Mouse (Mus musculus) lung, postnatal 0 days (tissue): ENCODE measurements at regions not wholly inside any gene's neighbourhood (a gene's known extent, or its start where the extent isn't known, plus 50 kb on each side); places are given as distances from the start of the nearest gene placed in this dataset.

Experiments
- ATAC-seq: fragments of 200-750 bp; cut with Nextera tagmentation; 2 replicates; pipeline ENCODE4 v1.8.0; 2017; ENCODE audit warnings: moderate library complexity
- DNase-seq: peaks from one replicate; pipeline ENCODE4 v3.0.0-alpha.2; 2016; ENCODE audit warnings: low spot score
- H3K27ac ChIP-seq: fragments of 300-500 bp; sonication (generic); 2 replicates; pipeline ENCODE4 v1.5.1; 2014; ENCODE audit warnings: antibody characterized with exemption, mild to moderate bottlenecking, low read length, mixed read lengths
- H3K27me3 ChIP-seq: fragments of 300-500 bp; sonication (generic); replicated peaks from 2 replicates; pipeline ENCODE4 v1.6.1; 2014; ENCODE audit warnings: low read length, mixed read lengths; ENCODE audit not compliant: insufficient read depth
- H3K36me3 ChIP-seq: fragments of 300-500 bp; sonication (generic); 2 replicates; pipeline ENCODE4 v1.6.1; 2014; ENCODE audit warnings: low read length, mixed read lengths; ENCODE audit not compliant: insufficient read depth
- H3K4me1 ChIP-seq: fragments of 300-500 bp; sonication (generic); 2 replicates; pipeline ENCODE4 v1.6.1; 2014; ENCODE audit warnings: antibody characterized with exemption, low read depth, low read length, mixed read lengths; ENCODE audit not compliant: insufficient read depth
- H3K4me2 ChIP-seq: fragments of 300-500 bp; sonication (generic); replicated peaks from 2 replicates; pipeline ENCODE4 v1.6.1; 2014; ENCODE audit warnings: low read depth, mild to moderate bottlenecking, low read length, moderate library complexity, mixed read lengths
- H3K4me3 ChIP-seq: fragments of 300-500 bp; sonication (generic); 2 replicates; pipeline ENCODE4 v1.5.1; 2014; ENCODE audit warnings: low read depth, low read length
- H3K9ac ChIP-seq: fragments of 300-500 bp; sonication (generic); replicated peaks from 2 replicates; pipeline ENCODE4 v1.6.1; 2014; ENCODE audit warnings: low read depth, mild to moderate bottlenecking
- H3K9me3 ChIP-seq: fragments of 300-500 bp; sonication (generic); 2 replicates; pipeline ENCODE4 v1.6.1; 2016; ENCODE audit warnings: low read length, mixed read lengths
- CTCF ChIP-seq: IDR thresholded peaks from 2 replicates; pipeline ENCODE4 v1.5.1; 2016; ENCODE audit warnings: antibody characterized with exemption, mild to moderate bottlenecking
- EP300 ChIP-seq: IDR thresholded peaks from 2 replicates; pipeline ENCODE4 v1.6.1; 2016; ENCODE audit warnings: antibody characterized with exemption, mild to moderate bottlenecking, control low read depth
- WGBS: fragments of 180-500 bp; shearing (Covaris S2); extraction: QIAGEN DNeasy Blood & Tissue Kit; methylation state at CpG from one replicate; pipeline ENCODE4 v1.1.7; 2014; 5-methylcytosine and 5-hydroxymethylcytosine counted together

DNA sequence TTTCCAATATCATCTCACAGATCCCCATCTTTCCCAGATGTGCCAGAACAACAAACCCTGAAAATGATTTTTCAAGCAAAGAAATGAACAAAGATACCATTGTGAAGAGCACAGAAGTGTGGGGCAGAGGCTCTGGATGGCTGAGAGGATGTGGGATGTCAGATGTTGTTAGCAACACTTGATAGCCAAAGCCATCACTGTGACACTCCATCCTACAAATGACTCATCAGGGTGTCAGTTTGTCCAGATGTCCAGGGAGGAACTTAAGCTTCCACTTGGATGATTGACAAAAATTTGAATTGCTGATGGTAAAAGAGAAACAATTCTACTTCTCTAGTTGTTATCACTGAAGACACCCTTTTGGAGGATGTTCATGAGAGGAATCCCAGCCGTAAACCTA, 155.8 kb upstream of the Rad23b start:
- H3K4me2 ChIP-seq = no peak overlapping the region
- DNase-seq (no peak), ATAC-seq (no peak)
- H3K36me3 ChIP-seq = no peaks in the 10 kb centered on the region
- H3K27ac ChIP-seq = no peak overlapping the region
- WGBS = 69% methylated on average over 1 of the region's 1 CpGs
- no peaks in the 10 kb centered on the region for H3K27me3 ChIP-seq
- no peaks in the 10 kb centered on the region for H3K9me3 ChIP-seq
- H3K4me3 ChIP-seq = no peak overlapping the region
- H3K4me1 ChIP-seq = no peaks in the 10 kb centered on the region
- TF ChIP-seq EP300 (no peak), CTCF (no peak)
- no peak overlapping the region for H3K9ac ChIP-seq

DNA sequence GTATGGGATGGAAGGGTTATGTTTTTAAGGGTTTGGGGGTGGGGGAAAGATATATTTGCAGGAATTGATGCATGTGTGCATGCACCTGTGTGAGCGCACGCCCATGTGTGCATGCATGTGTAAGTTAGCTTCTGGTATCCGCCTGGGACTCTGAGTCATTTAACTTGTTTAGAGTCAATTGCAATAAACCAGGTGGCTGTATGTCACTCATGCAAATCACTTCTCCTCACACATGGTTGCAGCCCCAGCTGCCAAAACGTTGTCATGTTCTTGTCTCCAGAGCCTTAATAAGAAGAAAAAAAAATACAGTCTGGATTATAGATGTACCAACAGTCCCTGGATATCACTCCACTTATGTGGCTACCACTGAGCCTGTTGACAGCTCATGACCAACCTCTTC, 155.3 kb upstream of the Rad23b start:
- Histone ChIP-seq H3K27ac (no peak overlapping the region), H3K4me1 (no peaks in the 10 kb centered on the region), H3K27me3 (no peaks in the 10 kb centered on the region), H3K9ac (no peak overlapping the region), H3K4me3 (no peak overlapping the region), H3K9me3 (no peaks in the 10 kb centered on the region), H3K4me2 (no peak overlapping the region), H3K36me3 (no peaks in the 10 kb centered on the region)
- TF ChIP-seq EP300 = no peak
- TF ChIP-seq CTCF = no peak
- DNase-seq (no peak), ATAC-seq (no peak)
- 81% methylated on average over 4 of the region's 4 CpGs for WGBS

DNA sequence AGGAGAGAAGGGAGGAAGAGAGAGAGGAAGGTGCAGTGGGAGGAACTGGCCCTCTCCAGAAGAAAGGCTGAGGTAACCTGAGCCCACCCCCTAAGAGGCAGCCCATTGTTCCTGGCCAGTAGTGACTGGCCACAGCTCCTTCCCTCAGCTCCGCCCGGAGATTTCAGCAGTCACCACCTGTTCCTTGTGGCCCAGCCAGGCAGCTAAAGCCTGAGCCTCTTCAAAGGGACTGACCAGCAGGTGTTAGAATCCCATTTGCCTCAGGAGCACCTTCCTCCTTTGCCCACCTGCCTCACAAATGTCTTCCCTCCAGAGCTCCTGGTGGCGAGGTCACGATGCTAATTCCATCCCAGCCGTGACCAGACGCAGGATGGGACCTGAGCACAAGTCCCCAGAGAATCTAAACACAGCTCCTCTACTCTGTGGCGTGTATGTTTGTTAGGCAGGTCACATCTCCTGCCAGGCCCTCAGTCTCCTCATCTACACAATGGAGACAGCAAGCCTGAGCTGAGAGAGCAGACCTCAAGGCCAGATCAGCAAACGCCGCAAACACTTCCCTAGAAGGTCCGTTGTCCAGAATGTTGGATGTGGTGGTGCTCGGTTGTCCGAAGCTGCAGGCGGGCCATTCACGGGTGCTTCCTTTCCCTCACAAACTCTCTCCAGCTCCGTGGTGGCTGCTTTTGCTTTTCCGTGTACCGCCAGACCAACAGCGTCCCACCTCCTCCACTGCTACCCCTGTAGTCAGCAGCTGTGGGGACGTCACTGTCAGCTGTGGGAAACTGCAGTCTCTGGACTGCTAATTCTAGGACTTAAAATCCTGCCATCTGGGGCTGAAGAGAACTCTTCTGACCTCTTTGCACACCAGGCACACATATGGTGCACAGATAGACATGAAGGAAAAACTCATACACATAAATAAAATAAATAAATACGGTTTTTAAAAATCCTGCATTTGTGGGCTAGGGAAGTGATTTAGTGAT, 145.8 kb upstream of the Rad23b start:
- H3K4me2 ChIP-seq = no peak overlapping the region
- DNase-seq = no peak

DNA sequence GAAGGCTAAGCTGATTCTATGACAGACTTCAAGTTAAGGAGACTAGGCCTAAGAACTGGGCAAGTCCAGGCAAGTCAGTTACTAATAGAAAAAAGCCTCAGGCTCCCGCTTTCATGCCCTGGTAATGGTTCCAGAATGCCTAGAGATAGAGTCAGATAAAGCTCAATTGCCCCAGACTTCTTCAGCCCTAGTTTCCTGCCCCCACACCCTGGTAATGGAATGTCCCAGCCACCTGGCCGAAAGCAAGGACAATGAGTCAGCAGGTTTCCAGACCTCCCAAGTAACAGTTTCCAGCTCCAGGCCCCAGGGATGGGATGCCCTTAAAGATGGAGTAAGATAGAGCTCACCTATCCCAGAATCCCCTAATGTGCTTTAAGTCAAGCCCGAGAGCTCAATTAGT, 143.6 kb upstream of the Rad23b start:
- ATAC-seq (no peak; the same call in 1 of the 2 replicates), DNase-seq (no peak)
- TF ChIP-seq EP300 (no peak), CTCF (no peak)
- Histone ChIP-seq H3K9ac (no peak overlapping the region), H3K27ac (no peak overlapping the region), H3K36me3 (no peaks in the 10 kb centered on the region), H3K27me3 (no peaks in the 10 kb centered on the region), H3K9me3 (no peaks in the 10 kb centered on the region), H3K4me2 (no peak overlapping the region), H3K4me1 (no peaks in the 10 kb centered on the region), H3K4me3 (no peak overlapping the region)
- WGBS = 81% methylated on average over 3 of the region's 3 CpGs

More for the DNA sequence above, 145.8 kb upstream of the Rad23b start:
- Histone ChIP-seq H3K27me3 (no peaks in the 10 kb centered on the region), H3K9me3 (no peaks in the 10 kb centered on the region), H3K4me1 (no peaks in the 10 kb centered on the region), H3K27ac (no peak overlapping the region), H3K9ac (no peak overlapping the region), H3K36me3 (no peaks in the 10 kb centered on the region), H3K4me3 (no peak overlapping the region)
- no peak for ATAC-seq
- WGBS = 51% methylated on average over 20 of the region's 20 CpGs
- TF ChIP-seq EP300 = no peak
- no peak for TF ChIP-seq CTCF

DNA sequence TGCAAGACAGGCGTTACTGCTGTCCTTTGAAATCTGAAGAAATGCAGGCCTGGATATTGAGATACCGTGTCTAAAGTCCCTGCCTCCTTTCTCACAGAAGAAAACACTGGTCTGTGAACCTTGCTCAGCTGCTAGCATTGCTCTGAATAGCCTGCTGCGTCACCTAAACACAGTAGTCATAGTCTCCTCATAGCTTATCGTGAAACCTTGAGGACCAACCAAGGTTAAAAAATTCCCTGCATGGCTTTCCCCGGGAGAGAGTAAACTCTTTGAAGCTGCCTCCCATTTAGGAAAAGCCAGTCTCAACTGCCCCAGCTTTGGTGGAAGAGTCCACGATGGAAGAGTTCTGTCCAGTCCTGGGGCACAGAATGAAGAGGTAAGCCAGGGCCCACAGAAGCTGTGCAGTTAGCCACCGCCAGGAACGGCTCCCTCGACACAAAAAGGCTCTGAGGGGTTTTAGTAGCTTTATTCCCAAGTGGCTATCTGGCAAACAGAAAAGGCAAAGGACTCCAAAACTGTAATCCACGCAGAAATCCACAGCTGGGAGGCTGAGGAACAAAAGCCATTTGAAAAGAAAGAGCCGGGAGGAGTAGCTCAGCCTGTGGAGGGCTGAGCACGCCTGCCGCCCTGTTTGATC, 142.0 kb upstream of the Rad23b start:
- Histone ChIP-seq H3K27me3 (no peaks in the 10 kb centered on the region), H3K36me3 (no peaks in the 10 kb centered on the region), H3K4me2 (no peak overlapping the region), H3K9ac (no peak overlapping the region), H3K27ac (no peak overlapping the region), H3K4me1 (no peaks in the 10 kb centered on the region), H3K4me3 (no peak overlapping the region), H3K9me3 (no peaks in the 10 kb centered on the region)
- no peak for TF ChIP-seq EP300
- no peak for TF ChIP-seq CTCF
- ATAC-seq (no peak), DNase-seq (no peak)
- 56% methylated on average over 13 of the region's 13 CpGs for WGBS

DNA sequence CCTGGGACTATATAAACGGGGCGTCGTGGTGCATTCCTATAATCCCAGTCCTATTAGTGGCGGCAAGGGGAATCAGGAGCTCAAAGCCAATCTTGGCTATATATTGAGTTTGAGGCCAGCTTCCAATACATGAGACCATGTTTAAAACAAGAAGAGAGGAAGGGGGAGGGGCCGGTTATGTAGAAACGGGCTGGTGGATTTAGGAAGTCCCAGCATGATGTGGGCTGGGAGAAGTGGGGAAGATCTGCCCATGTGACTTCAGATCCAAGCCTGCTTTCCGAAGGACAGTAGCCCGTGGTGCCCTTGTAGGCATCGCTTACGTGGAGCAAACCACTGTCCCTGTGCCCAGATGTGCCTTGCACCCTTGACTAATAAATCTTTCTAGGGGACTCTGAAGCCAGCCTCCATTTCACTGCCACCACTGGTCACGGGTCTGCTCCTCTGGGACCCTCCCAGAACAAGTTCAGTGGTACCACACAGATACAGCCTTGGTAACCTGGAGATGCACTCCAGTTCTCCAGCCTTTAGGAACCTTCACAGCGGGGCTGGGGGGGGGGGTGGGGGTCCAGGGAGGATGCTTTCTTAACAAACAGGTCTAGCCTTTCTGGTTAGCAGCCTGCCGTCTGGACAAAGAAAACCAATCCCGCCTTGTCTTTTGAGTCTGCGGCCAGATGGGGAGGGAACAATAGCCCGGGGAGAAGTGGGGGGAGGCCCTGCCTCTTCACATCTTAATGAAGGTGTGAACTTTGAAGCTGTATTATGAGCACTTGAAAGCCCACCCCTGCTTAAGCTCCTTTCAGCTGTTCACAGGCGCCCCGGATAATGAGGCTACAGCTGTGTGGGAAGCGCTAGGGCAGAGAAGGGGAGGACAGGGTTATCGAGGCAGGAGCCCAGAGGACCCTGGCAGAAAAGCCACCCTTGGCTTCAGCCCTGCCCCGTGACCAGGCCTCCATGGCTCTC, 141.2 kb upstream of the Rad23b start:
- no peak for DNase-seq
- no peak for TF ChIP-seq EP300
- no peaks in the 10 kb centered on the region for H3K27me3 ChIP-seq
- H3K27ac ChIP-seq = no peak overlapping the region
- no peak overlapping the region for H3K9ac ChIP-seq
- no peak overlapping the region for H3K4me3 ChIP-seq
- H3K9me3 ChIP-seq = no peaks in the 10 kb centered on the region
- H3K4me1 ChIP-seq = no peaks in the 10 kb centered on the region
- 22% methylated on average over 21 of the region's 21 CpGs for WGBS
- no peak for ATAC-seq
- no peak overlapping the region for H3K4me2 ChIP-seq
- H3K36me3 ChIP-seq = no peaks in the 10 kb centered on the region
